Mouse (Mus musculus) intestine, embryonic 15.5 days (tissue): ENCODE data around the gene Ndufa13. TPM values are rescaled to one million over a fixed set of nuclear protein-coding genes. Genes with fewer than 3 reads are reported as not detected.

Experiments used
- ATAC-seq: fragments of 200-750 bp; cut with Nextera tagmentation; 2 replicates; pipeline ENCODE4 v1.8.0; 2017; ENCODE audit warnings: moderate TSS enrichment, moderate library complexity
- H3K27ac ChIP-seq: fragments of 300-500 bp; sonication (generic); 2 replicates; pipeline ENCODE4 v1.5.1; 2015; ENCODE audit warnings: mild to moderate bottlenecking, inconsistent platforms
- H3K27me3 ChIP-seq: fragments of 300-500 bp; sonication (generic); replicated peaks from 2 replicates; pipeline ENCODE4 v1.6.1; 2015; ENCODE audit warnings: inconsistent platforms
- H3K36me3 ChIP-seq: fragments of 300-500 bp; sonication (generic); 2 replicates; pipeline ENCODE4 v1.6.1; 2015; ENCODE audit warnings: inconsistent platforms
- H3K4me1 ChIP-seq: fragments of 300-500 bp; sonication (generic); replicated peaks from 2 replicates; pipeline ENCODE4 v1.6.1; 2015; ENCODE audit warnings: inconsistent platforms
- H3K4me2 ChIP-seq: fragments of 300-500 bp; sonication (generic); replicated peaks from 2 replicates; pipeline ENCODE4 v1.6.1; 2015; ENCODE audit warnings: mild to moderate bottlenecking, inconsistent platforms
- H3K4me3 ChIP-seq: fragments of 300-500 bp; sonication (generic); replicated peaks from 2 replicates; pipeline ENCODE4 v1.5.1; 2015; ENCODE audit warnings: inconsistent platforms
- H3K9ac ChIP-seq: fragments of 300-500 bp; sonication (generic); 2 replicates; pipeline ENCODE4 v1.6.1; 2015; ENCODE audit warnings: inconsistent platforms
- H3K9me3 ChIP-seq: fragments of 300-500 bp; sonication (generic); 2 replicates; pipeline ENCODE4 v1.6.1; 2016; ENCODE audit warnings: inconsistent platforms
- WGBS: fragments of 180-500 bp; shearing (Covaris S2); methylation state at CpG from one replicate; pipeline ENCODE4 v1.1.7; 2015; 5-methylcytosine and 5-hydroxymethylcytosine counted together
- polyA plus RNA-seq: library from polyadenylated mRNA; unstranded; fragments of >200 nt; fragmentation: Nextera tagmentation; extraction: Ambion mirVana; gene quantifications from 2 replicates; pipeline ENCODE4 v1.2.1, GENCODE M21; 2015

The Ndufa13 gene
- polyA plus RNA-seq, 1 experiment from 2014 or later, result 212 TPM

DNA sequence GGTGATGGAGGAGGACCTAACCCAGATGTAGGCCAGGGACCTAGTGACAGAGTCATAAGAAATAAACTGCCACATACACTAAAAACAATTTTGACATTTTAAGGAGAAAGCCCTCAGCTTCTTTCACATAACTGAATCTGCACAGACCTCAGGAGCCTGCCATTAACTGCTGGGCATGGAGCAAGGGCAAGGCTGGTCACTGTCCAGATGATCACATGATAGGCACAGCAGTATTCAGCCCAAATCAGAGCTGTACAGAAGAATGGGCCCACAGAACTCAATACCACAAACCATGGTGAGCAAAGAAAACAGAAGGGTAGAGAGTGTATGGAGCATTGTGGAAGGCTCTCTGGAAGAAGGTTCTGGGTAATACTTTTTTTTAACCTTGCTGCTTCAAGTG lies 24.5 kb upstream of the Ndufa13 start:
- Histone ChIP-seq H3K9me3 (no peaks in the 10 kb centered on the region), H3K27ac (no peak overlapping the region)

DNA sequence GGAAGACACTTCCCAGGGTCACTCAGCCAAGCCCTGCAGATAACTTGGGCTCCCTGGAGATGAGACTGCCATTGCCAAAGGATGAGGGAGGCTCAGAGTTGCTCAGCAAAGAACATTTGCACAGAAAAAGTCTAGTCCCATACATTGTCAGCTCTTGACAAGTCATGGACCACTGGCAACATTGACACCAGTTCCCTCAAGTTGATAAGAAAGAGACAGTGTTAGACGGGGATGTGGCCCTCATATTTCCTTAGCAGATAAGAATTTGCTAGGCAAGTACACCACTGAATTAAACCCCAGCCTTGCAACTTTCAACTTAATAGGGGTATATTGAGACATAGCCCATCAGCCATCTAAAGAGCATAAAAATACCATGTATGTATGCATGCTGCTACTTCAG lies 21.6 kb upstream of the Ndufa13 start:
- ATAC-seq, result no peak
- Histone ChIP-seq H3K9me3 (no peaks in the 10 kb centered on the region), H3K27ac (no peak overlapping the region), H3K4me2 (no peak overlapping the region), H3K27me3 (no peaks in the 10 kb centered on the region), H3K9ac (no peak overlapping the region), H3K4me1 (peaks cover 22% of the 10 kb centered on the region), H3K4me3 (no peak overlapping the region), H3K36me3 (no peaks in the 10 kb centered on the region)
- 59% methylated on average over 1 of the region's 1 CpGs for WGBS

More for the DNA sequence above, 24.5 kb upstream of the Ndufa13 start:
- Histone ChIP-seq H3K27me3 (no peaks in the 10 kb centered on the region), H3K4me1 (0 out of 2 replicates have a peak, but pooled peaks cover 2% of the 10 kb centered on the region), H3K4me2 (no peak overlapping the region), H3K4me3 (no peak overlapping the region), H3K9ac (no peak overlapping the region), H3K36me3 (no peaks in the 10 kb centered on the region)
- ATAC-seq, result no peak

DNA sequence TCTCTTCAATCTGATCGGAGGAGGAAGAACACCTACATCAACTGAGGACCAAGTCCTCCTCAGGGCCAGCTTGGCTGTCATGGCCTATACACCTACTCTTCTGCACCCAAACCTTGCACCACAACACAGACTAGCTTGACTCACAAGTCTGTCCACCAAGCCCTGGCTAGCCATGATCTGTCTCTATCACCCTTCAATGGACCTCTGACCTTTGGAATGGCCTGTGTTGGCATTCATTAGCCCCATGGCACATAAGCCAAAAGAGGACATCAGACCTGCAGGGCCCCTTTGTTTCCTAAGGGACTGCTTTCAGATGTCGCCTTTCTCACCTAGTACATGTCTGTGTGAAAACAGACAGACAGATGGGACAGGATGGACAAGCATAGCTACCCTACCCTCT lies 18.8 kb upstream of the Ndufa13 start:
- ATAC-seq, result no peak
- Histone ChIP-seq H3K4me2 (no peak overlapping the region), H3K27ac (peak overlapping the region; percentile 39; the same call in 1 of the 2 replicates), H3K4me3 (no peak overlapping the region), H3K36me3 (peaks cover 4% of the 10 kb centered on the region), H3K9ac (no peak overlapping the region), H3K9me3 (no peaks in the 10 kb centered on the region), H3K27me3 (no peaks in the 10 kb centered on the region), H3K4me1 (peaks cover 22% of the 10 kb centered on the region)
- WGBS, result 89% methylated on average over 2 of the region's 2 CpGs

DNA sequence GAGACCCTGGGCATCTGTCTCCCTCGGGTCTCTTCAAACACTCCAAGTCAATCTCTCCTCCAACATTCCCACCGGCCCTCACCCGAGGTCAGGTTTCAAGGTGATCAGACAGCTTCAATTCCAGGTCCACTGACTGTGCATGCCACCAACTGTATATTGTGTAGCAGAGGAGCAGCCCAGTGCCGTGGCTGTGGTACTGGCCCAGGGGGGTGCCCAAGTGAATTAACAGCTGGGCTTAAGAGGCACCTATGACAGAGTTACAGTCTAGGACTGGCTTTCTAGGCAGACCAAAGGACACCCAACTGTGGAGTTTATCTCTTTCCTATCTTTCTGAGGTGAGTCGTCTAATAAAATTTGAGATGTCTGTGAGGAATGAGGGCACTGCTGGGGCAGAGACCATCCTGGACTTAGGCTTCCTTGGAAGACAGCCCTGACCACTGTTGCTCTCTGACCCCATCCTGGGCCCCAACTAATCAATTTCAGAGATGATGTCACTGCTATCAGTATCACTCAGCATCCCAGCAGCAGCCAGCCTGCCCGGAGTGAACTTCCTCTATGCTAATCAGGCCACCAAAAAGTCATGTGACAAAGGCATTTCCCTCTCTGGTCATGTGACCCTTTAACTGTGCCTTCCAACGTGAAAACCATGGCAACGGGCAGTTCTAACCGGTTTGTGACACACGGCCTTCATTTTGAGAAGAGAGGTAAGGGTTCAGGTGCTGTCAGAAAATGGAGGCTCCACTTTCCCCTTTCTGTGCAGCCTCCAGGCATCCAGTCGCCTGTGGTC lies 17.7 kb upstream of the Ndufa13 start:
- Histone ChIP-seq H3K36me3 (peaks cover 12% of the 10 kb centered on the region), H3K9me3 (no peaks in the 10 kb centered on the region), H3K4me2 (peak overlapping the region; percentile 19; the same call in 1 of the 2 replicates), H3K4me1 (peaks cover 22% of the 10 kb centered on the region), H3K27ac (peak overlapping the region; percentile 39; the same call in 1 of the 2 replicates), H3K4me3 (no peak overlapping the region), H3K9ac (no peak overlapping the region), H3K27me3 (no peaks in the 10 kb centered on the region)
- WGBS, result 41% methylated on average over 11 of the region's 11 CpGs
- ATAC-seq, result peak; percentile 77

DNA sequence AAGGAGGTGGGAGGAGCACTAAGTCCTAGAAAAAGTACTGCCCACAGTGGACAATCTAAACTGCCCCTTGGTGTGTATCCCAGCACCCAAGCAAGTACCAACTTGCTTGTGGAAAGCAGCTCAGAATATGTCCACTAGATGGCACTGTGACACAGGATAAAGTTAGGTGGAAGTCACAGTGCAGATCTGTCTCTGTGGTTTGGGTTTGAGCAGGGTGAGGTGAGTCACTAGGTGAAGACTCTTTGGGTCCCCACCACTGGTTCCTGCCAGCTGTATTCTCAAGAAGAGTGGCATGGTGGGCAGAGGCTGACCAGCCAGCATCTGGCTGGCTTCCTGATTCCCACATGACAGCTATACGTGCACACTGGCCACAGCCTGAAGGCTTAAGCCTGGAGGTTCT lies 16.7 kb upstream of the Ndufa13 start:
- H3K27me3 ChIP-seq, result no peaks in the 10 kb centered on the region
- 57% methylated on average over 1 of the region's 1 CpGs for WGBS
- H3K27ac ChIP-seq, result no peak overlapping the region

DNA sequence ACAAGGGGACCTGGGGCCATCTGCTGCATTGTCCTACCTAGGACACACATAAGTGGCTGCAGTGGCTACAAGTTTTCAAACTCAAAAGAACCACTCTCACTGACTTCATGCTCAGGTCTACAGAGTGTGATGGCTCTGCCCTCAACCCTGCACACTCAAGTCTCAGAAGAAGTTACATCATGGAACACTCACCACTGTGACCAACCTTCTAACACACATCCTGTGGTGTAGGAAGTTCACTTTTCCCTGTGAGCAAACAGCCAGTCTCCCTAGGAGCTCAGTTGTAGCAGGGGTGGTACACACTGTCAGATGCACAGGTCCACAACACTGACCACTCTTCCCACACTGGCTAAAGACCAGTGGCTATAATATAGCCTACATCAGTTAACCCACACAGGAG lies 16.1 kb upstream of the Ndufa13 start:
- no peak overlapping the region for H3K9ac ChIP-seq
- 0 out of 2 replicates have a peak, but pooled peaks have one; percentile 9 for ATAC-seq
- H3K4me1 ChIP-seq, result peaks cover 22% of the 10 kb centered on the region
- H3K9me3 ChIP-seq, result no peaks in the 10 kb centered on the region
- H3K27me3 ChIP-seq, result no peaks in the 10 kb centered on the region
- no peak overlapping the region for H3K4me2 ChIP-seq
- no peak overlapping the region for H3K4me3 ChIP-seq
- H3K27ac ChIP-seq, result no peak overlapping the region
- H3K36me3 ChIP-seq, result peaks cover 26% of the 10 kb centered on the region

More for the DNA sequence above, 16.7 kb upstream of the Ndufa13 start:
- H3K4me1 ChIP-seq, result peaks cover 22% of the 10 kb centered on the region
- H3K9ac ChIP-seq, result no peak overlapping the region
- H3K4me2 ChIP-seq, result no peak overlapping the region
- no peaks in the 10 kb centered on the region for H3K9me3 ChIP-seq
- H3K4me3 ChIP-seq, result no peak overlapping the region
- H3K36me3 ChIP-seq, result peaks cover 22% of the 10 kb centered on the region
- peak; percentile 58 for ATAC-seq

DNA sequence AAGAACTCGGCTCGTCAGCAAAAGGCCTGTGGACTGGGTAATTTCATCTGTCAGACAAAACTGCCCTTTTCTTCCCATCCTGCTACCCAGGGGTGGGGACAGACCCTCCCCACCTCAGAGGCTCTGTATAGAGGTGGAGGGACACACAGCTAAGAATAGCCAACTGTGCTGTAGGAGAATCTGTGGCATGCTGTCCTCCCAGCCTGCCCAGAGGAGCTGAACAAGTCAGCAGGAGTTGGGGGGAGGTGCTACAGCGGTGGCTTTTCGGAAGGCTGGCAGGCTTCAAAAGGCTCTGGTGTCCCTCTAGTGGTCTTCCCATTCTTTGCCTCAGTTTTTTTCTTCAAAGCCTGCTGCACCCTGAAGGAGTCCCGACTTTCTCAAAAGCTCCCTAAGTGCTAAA lies 13.4 kb upstream of the Ndufa13 start:
- 45% methylated on average over 5 of the region's 5 CpGs for WGBS
- no peak for ATAC-seq
- H3K27ac ChIP-seq, result no peak overlapping the region

DNA sequence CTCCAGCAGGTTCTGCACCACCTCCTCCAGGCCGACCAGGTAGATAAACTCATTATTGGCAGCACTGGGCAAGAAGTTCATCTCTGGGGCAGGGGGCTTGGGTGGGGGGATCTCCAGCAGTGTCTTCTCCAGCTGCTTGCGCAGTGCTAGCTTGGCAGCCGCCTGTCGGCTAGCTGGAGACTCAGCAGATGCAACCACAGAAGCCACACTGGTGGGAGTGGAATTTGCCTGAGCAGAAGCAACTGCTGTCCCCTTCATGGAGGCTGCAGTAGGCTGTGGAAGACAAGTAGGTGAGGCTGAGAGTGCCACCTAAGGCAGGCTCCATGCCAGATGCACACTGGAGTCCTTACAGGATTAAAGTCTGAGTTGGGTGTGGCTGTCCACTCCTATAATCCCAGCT lies 12.2 kb upstream of the Ndufa13 start:
- H3K4me1 ChIP-seq, result 0 out of 2 replicates have a peak, but pooled peaks cover 2% of the 10 kb centered on the region
- ATAC-seq, result no peak
- no peak overlapping the region for H3K4me2 ChIP-seq
- no peak overlapping the region for H3K9ac ChIP-seq
- peaks cover 62% of the 10 kb centered on the region for H3K36me3 ChIP-seq
- H3K4me3 ChIP-seq, result no peak overlapping the region
- H3K27me3 ChIP-seq, result no peaks in the 10 kb centered on the region
- WGBS, result 85% methylated on average over 4 of the region's 4 CpGs
- H3K9me3 ChIP-seq, result no peaks in the 10 kb centered on the region
- no peak overlapping the region for H3K27ac ChIP-seq

More for the DNA sequence above, 13.4 kb upstream of the Ndufa13 start:
- Histone ChIP-seq H3K27me3 (no peaks in the 10 kb centered on the region), H3K4me3 (no peak overlapping the region), H3K9me3 (no peaks in the 10 kb centered on the region), H3K4me2 (no peak overlapping the region), H3K9ac (no peak overlapping the region), H3K4me1 (peaks cover 12% of the 10 kb centered on the region), H3K36me3 (peaks cover 51% of the 10 kb centered on the region)

DNA sequence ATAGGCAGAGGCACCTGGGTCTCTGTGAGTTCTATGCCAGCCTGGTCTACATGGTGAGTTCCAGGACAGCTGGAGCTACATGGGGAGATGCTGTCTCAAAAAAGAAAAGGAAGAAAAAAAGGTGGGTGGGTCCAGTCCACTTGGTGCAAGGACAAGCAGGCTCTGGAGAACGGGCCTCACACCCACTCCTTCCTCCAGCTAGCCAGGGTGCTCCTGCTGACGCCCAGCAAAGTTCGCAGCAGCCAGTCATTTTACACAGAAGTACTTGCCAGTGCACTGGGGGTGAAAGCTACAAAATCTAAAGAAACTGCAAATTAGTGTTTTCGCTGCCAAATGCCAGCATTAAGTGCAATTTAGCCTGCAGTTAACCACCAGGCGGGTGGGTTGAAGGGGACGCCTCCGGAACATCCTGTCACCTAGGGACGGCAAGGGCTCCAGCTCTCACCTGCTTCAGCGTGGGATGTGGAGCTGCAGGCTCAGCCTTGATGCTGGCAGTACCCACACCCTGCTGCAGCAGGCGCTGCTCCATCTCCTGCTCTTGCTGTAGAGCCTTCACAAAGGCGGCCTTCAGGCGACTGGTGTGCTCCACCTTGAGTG lies 10.2 kb upstream of the Ndufa13 start:
- peaks cover 71% of the 10 kb centered on the region for H3K36me3 ChIP-seq
- ATAC-seq, result no peak
- no peaks in the 10 kb centered on the region for H3K27me3 ChIP-seq
- H3K9ac ChIP-seq, result no peak overlapping the region
- WGBS, result 86% methylated on average over 12 of the region's 12 CpGs
- no peak overlapping the region for H3K4me2 ChIP-seq
- H3K27ac ChIP-seq, result no peak overlapping the region
- no peak overlapping the region for H3K4me3 ChIP-seq
- no peaks in the 10 kb centered on the region for H3K9me3 ChIP-seq
- H3K4me1 ChIP-seq, result no peaks in the 10 kb centered on the region

DNA sequence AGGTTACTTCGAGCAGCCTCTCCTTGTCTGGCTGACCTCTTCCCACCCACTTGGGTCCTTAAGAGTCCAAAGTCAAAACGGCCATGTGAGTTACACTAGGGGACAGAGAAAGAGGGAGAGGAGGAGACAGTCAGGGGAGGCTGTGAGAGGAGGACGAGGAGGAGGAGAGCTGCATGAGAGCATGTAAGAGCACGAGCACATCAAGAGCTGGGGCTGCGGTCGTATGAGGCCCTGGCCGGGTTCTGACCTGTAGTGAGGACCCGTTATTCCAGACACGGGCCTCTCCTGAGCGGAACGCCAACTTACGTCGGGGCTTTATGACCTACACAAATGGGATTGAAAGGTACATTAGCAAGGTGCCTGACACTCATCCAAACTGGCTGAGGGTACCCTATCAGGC lies 9.6 kb upstream of the Ndufa13 start:
- no peaks in the 10 kb centered on the region for H3K4me1 ChIP-seq
- no peak overlapping the region for H3K27ac ChIP-seq
- no peaks in the 10 kb centered on the region for H3K9me3 ChIP-seq
- peaks cover 71% of the 10 kb centered on the region for H3K36me3 ChIP-seq
- no peak for ATAC-seq
- whole genome bisulfite sequencing, result 90% methylated on average over 13 of the region's 13 CpGs
- H3K27me3 ChIP-seq, result no peaks in the 10 kb centered on the region
- H3K4me3 ChIP-seq, result no peak overlapping the region
- no peak overlapping the region for H3K9ac ChIP-seq
- H3K4me2 ChIP-seq, result no peak overlapping the region

DNA sequence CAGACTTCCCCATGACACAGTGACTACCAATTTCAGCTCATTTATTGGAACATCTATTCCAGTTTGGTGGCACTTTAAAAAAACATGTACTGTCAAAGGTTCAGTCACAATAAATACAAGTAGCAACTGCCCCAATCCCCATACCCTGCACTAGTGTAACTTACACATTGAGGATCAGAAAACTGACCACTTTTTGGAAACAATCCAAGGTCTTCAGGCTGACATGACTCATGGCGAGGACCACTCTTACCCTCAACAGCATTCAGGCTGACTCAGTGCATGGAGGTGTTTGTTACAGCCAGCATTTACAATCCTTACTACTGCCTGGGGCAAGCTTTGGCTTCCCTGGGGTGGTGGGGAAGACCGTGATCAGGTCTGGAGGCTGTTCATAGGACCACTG lies 4.7 kb upstream of the Ndufa13 start:
- H3K27me3 ChIP-seq, result no peaks in the 10 kb centered on the region
- H3K4me3 ChIP-seq, result no peak overlapping the region
- H3K9me3 ChIP-seq, result no peaks in the 10 kb centered on the region
- 81% methylated on average over 2 of the region's 2 CpGs for WGBS
- no peak overlapping the region for H3K4me2 ChIP-seq
- peaks cover 33% of the 10 kb centered on the region for H3K36me3 ChIP-seq
- no peak overlapping the region for H3K9ac ChIP-seq
- 0 out of 2 replicates have a peak, but pooled peaks cover 4% of the 10 kb centered on the region for H3K4me1 ChIP-seq
- no peak for ATAC-seq
- no peak overlapping the region for H3K27ac ChIP-seq

DNA sequence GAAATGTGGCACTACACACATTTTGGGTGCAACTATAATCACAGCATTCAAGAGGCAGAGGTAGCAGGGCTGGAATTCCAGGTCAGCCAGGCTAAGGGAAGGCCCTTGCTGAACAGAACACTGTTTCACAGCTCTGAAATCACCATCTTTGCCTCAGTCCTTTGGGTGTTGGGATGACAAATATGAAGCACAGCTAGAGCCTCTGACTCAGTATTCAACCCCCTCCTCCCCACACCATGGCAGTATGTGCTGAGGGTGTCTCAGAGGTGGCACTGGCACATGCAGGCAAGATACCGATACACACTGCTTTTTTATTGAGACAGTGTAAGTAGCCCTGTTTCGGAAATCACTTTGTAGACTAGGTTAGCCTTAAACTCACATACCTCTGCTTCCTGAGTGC lies 3.9 kb upstream of the Ndufa13 start:
- H3K27me3 ChIP-seq, result no peaks in the 10 kb centered on the region
- no peak overlapping the region for H3K4me3 ChIP-seq
- no peak overlapping the region for H3K9ac ChIP-seq
- no peak for ATAC-seq
- no peak overlapping the region for H3K27ac ChIP-seq
- H3K9me3 ChIP-seq, result no peaks in the 10 kb centered on the region
- H3K36me3 ChIP-seq, result peaks cover 25% of the 10 kb centered on the region
- no peak overlapping the region for H3K4me2 ChIP-seq
- WGBS, result 78% methylated on average over 2 of the region's 2 CpGs
- H3K4me1 ChIP-seq, result 0 out of 2 replicates have a peak, but pooled peaks cover 4% of the 10 kb centered on the region
